Mouse (Mus musculus): ENCODE results near the gene Kdm4a. TPM values are rescaled to one million over a fixed set of nuclear protein-coding genes. Genes with fewer than 3 reads are reported as not detected.
A peak's percentile ranks its signal among the peaks of the same experiment; 100 is the strongest.

Kdm4a gene
- total RNA-seq (2021) = 10 to 100 TPM; 36.7 to 38.6 TPM

- peak; percentile 93 for DNase-seq
Measured at GRCm38 (mm10) chr4:118179467-118180300, at the start of gene Kdm4a. TSS of gene Kdm4a (minus strand) at chr4:118180043.

GRCm38 (mm10) chr4:118229035-118229770 lies 49.4 kb upstream of the Kdm4a start:
- DNase-seq = no peak

DNA sequence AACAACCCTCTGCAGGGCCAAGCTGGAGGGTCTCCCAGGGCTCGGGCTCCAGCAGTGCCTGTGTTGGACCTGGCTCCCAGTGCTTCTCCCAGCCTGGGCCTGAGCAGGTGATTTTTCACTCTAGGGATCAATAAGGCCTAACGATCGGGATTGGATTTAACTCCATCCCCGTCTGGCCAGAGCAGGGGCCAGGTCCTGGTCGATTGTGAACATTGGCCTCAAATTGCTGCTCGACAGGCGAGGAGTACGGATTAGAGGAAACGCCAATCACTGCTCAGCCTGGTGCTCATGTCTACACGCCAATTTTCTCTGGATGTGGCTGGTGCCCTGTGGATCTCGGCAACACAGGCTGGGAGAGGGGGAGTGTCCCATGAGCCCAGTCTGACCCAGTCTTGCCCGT lies 47.6 kb upstream of the Kdm4a start:
- DNase-seq = no peak

GRCm38 (mm10) chr4:118221261-118221660 lies 41.4 kb upstream of the Kdm4a start:
- DNase-seq = no peak

- no peak for DNase-seq
Measured at GRCm38 (mm10) chr4:118220756-118221155, 40.9 kb upstream of the Kdm4a start.

DNA sequence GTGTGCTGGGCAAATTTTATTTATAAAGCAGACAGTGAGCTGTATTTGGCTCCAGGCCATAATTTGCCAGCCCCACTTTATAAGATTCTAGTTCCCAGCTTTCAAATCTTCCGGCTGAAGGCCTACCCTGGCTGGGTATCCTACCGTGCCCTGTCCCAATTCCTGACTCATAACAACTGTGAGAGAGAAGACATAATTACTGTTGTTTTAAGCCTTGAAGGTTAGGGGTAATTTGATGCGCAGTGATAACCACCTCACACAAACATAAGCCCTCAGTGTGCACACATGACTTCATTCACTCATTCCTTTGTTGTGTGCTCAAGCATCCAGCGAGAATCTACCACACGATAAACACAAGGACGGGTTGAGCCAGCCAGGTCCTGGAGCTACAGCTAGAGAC lies 39.6 kb upstream of the Kdm4a start:
- DNase-seq = no peak

DNA sequence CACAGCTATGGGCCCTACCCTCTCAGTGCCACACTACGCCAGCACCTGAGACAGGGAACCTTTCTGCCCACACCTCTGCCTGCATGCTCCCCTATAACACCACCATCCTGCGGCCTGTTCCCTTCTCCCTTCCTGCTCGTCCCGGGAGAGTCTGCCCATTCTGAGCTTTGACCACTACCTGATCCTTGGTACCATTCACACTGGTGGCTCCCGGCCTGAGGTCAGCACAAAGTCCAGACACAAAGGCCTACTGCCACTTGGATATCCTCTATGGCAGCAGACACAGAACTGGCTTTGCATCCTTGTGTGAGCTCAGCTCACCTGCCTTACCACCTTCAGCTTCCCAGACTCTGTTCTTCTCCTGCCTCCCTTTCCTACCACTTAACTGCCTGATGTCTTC lies 38.7 kb upstream of the Kdm4a start:
- DNase-seq = no peak

GRCm38 (mm10) chr4:118216726-118217595 lies 37.1 kb upstream of the Kdm4a start:
- DNase-seq = peak; percentile 83

DNA sequence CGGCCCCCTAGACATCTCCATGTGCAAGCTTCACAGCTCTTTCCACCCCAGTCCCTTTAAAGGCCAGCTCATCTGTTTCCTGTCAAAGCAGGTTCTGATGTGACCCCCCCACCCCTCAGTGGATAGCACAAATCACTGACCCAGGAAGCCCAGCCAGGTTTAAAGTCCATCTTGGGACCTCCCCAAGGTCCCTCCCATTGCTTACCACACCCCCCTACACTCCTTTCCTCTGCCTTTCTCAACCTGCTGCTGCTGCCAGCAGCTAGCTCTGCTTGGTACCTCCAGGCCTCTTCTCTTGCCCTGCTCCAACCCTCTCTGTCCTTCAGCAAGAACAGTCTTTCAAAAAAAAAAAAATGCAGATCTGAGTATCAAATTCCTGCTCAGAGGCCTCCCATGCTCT lies 35.0 kb upstream of the Kdm4a start:
- DNase-seq = no peak

DNA sequence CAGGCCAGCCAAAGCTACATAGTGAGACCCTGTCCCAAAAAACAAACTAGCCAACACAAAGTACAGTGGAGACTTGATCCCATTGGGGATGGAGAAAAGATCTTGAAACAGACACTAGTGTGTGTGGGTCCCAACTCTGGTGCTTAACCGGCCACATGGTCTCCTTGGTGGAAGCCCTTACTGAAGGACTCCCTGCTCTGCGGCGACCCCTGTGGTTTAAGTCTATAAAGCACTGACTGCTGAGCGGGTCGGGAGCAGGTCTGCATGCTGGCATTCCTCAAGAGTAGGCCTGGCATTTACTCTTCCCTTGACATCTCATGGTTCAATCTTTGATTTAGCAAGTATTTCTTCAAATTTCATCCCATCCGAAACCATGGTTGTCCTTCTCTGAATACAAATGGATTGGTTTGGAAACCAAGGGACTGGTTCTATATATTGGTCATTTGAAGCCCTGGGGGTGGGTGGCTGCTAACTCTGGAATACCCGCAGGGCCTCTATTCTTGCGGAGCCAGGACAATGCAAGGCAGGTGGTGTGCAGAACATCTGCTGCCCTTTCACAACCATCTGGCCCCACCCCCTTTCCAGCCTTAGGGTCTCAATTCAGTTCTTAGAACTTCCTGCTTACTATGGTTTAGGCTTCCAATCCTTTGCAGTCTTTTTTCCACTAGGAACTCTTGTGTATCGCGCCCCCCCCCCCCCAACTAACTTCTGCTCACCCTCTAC lies 27.2 kb upstream of the Kdm4a start:
- DNase-seq = no peak

GRCm38 (mm10) chr4:118205906-118206305 lies 26.1 kb upstream of the Kdm4a start:
- DNase-seq = no peak

- no peak for DNase-seq
Measured at GRCm38 (mm10) chr4:118199093-118199492, 19.2 kb upstream of the Kdm4a start.

DNA sequence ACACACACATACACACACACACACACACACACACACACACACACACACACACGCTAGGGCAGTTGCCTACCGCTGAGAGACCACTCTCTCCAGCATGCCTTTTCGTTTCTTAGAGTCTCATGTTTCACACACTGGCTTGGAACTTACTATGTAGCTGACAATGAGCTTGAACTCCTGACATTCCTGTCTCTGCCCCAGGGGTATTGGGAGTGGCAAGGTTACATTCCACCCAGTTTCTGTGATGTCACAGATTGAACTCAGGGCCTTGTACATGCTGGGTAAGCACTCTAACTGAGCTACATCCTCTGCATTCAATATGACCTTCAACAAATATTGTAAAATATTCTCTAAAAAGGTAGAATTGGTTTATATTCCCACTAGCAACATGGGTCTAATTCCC lies 18.8 kb upstream of the Kdm4a start:
- DNase-seq = no peak

DNA sequence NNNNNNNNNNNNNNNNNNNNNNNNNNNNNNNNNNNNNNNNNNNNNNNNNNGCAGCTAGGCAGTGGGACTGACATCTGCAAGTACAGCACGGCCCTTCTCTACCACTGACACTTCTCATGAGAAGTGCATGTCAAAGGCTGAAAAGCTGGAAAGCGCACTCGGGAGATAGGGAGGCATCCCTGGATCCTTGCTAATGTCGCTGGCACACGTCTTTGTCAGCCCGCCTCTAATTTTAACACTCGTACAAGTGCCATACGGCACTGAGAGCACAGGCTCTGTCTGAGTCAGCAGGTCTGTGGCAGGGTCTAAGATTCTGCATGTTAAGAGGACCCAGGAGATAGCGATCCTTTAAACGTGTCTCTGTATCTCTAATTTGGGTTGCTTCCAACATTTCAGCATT lies 16.3 kb upstream of the Kdm4a start:
- DNase-seq = no peak

DNA sequence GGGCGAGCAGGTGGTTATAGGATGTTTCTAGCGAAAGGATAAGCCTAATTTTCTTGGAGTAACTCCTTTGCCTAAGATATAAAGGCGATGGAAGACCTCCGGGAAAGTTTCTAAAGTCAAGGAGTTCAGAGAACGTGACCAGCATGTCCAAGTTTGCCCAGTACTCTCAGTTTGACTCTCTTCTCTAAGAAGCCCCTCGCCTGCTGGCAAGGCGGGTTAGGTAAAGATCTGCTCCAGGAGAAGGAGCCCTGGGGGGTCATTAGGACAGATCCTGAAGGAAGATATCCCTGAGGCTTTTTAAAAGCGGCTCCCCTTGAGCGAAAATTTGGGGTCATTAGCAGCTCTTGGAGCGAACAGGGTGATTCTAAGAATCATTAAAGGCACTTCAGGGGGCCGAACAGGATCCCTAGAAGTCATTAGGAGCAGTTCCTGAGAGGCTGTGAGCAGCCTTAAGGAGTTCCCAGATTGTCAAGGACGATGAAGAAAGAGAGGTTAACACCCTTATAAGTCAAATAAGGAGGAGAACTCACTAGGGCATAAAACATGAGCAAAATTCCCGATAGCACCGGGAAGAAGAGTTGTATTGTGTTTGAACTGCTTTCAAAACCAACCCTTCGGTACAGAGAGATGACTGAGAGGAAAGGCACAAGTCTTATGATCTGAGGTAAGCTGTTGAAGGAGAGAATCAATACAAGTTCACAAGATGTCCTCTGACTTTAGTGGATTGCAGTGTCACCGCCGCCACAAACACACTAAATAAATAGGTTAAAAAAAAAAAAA lies 648 bp upstream of the Kdm4a start:
- DNase-seq = no peak

- no peak for DNase-seq
Measured at GRCm38 (mm10) chr4:118178952-118179466, 834 bp downstream of the Kdm4a start.

- DNase-seq = no peak
Measured at GRCm38 (mm10) chr4:118172461-118172860, 7.4 kb downstream of the Kdm4a start.

DNA sequence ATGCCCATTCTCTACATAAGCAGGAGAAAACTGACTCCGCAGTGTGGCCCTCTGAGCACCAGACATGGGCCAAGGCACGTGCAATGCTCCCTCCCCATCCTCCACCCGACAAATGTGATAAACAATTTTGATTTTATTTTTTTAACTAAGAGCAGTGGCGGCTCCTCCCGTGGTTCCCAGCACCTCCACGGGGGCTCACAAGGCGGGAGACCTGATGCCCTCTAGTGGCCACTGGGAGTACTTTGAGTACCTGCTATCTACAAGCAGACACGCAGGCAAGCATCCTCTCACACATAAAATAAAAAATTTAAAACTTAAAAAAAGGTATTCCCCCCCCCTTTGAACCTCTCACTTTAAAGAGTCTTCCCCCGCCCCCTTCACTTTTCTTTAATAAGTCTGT lies 8.8 kb downstream of the Kdm4a start:
- no peak for DNase-seq

- DNase-seq = no peak
Measured at GRCm38 (mm10) chr4:118162123-118162522, 17.7 kb downstream of the Kdm4a start.

- DNase-seq = no peak
Measured at GRCm38 (mm10) chr4:118157666-118158065, 22.2 kb downstream of the Kdm4a start.

- DNase-seq = no peak
Measured at GRCm38 (mm10) chr4:118156559-118156958, 23.3 kb downstream of the Kdm4a start.

Data from heart, postnatal 4 days (tissue).